Mouse (Mus musculus) hematopoietic stem cell, adult 5-6 weeks (primary cell): Measurements from ENCODE around the gene Ptprc. TPM values are rescaled to one million over a fixed set of nuclear protein-coding genes. Genes with fewer than 3 reads are reported as not detected.

Experiments used
- ATAC-seq, 2 experiments: fragments of 125-278 bp in 1 of 2; replicated peaks in 1 of 2; 2 replicates each; pipeline ENCODE4 v1.8.0; 2016 to 2017; ENCODE audit warnings: inconsistent platforms in 2 of 2, mild to moderate bottlenecking in 2 of 2, moderate number of reproducible peaks in 2 of 2, low read depth in 1 of 2, moderate TSS enrichment in 1 of 2; ENCODE audit not compliant: low FRiP score in 2 of 2, poor library complexity in 2 of 2, severe bottlenecking in 2 of 2, insufficient read depth in 1 of 2, low TSS enrichment in 1 of 2
- total RNA-seq: library from RNA; stranded (forward); fragments of 172-1452, 232-1000 nt; gene quantifications from 2 replicates; pipeline ENCODE4 v1.2.3, GENCODE M21; 2017

The Ptprc gene
- total RNA-seq, 1 experiment from 2014 or later: 325 TPM

DNA sequence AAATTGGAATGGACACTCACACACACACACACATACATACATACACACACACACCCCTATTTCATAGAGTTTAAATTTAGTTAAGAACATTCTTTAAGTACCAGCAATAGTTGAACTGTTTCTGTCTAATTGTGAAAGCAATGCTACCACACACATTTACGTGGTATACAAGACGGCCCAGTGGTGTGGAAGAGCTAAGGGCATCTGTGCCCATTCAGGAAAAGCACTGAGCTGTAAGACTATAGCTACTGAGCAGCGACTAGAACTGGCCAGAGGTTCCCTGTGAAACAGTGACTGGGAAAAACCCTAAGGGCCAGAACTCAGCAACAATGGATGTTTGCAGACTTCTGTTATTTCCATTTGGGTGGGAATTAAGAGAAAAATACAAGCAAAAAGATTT lies 17.3 kb downstream of the Ptprc start:
- ATAC-seq: no peak

- no peak for ATAC-seq
Observed at GRCm38 (mm10) chr1:138157709-138158108, 17.8 kb downstream of the Ptprc start.

DNA sequence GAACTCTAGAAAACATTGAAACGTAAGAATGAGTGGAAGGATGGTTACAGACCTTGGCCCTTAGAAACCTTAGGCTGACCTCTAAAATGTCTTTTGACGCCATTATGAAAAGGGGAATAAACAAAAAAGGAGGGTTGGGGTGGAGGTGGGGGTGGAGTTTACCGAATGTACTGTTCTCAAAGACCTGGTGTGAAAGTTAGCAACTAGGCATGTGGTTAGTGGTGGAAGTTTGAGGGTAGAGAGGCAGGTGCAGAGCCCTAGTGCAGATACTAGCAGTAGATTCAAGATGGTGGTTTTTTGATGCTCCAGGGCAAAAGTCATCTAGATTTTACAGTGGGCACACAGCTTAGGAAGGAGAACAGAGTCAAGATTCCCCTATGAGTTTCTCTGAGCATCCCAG lies 18.5 kb downstream of the Ptprc start:
- ATAC-seq: no peak

GRCm38 (mm10) chr1:138154185-138154785 lies 21.2 kb downstream of the Ptprc start:
- ATAC-seq: peak in 1 of 2 experiments; percentile 51; a peak in 2 of 4 replicates

- no peak for ATAC-seq
Observed at GRCm38 (mm10) chr1:138153126-138153525, 22.4 kb downstream of the Ptprc start.

- no peak for ATAC-seq
Observed at GRCm38 (mm10) chr1:138148844-138149243, 26.7 kb downstream of the Ptprc start.

DNA sequence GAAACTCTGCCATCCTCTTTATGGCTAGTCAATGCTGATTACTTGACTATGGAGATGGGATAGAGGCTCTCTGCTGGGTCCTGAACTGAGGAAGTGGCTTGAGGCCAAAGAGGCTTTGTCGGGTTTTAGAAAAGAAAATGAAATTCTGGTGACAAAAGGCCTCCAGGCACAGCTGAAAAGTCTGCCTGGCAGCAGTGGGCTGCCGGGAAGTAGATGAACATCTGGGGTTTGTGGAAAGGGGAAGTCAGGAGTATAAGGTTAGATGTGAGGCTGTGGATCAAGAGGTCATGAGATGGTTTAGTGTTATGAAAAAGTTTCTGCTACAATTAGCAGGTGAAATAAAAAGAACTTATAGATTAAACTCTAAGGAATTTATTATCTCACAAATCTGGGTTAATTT lies 29.9 kb downstream of the Ptprc start:
- ATAC-seq: peak; percentile 93 to 98

- ATAC-seq: no peak
Observed at GRCm38 (mm10) chr1:138145148-138145547, 30.4 kb downstream of the Ptprc start.

- ATAC-seq: no peak
Observed at GRCm38 (mm10) chr1:138144365-138144764, 31.1 kb downstream of the Ptprc start.

DNA sequence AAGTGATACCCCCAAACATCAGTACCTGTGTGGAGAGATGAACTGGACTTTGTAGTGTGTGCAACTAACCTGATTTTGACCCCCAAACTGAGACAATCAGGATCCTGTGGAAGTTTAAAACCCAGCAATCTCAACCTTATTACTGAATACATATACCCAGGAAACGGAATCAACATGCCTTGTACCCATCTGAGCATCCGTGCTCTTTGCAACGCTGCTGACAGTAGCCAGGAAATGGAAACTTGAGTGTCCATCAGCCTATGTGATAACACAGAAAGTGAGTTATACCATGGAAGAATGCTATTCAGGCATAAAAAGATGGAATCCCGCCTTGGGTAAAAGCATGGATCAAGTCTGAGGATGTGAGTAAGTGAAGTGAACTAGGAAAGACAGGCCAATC lies 34.7 kb downstream of the Ptprc start:
- no peak for ATAC-seq

DNA sequence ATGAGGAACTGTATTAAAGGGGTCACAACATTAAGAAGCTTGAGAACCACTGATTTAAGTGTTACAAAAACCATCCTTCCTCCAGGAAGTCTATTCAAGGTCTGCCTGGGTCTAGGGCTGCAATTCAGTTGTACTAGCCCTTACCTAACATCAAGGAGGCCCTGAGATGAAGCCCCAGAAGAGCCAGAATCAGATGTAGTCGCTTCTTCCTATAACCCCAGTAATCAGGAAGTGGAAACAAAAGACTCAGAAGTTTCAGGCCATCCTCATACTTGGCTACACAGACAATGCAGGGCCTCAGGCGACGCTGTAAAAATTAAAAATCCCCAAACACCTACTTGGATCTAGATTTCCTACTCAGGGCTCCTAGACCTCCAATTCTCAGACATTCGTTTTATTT lies 37.8 kb downstream of the Ptprc start:
- no peak for ATAC-seq

DNA sequence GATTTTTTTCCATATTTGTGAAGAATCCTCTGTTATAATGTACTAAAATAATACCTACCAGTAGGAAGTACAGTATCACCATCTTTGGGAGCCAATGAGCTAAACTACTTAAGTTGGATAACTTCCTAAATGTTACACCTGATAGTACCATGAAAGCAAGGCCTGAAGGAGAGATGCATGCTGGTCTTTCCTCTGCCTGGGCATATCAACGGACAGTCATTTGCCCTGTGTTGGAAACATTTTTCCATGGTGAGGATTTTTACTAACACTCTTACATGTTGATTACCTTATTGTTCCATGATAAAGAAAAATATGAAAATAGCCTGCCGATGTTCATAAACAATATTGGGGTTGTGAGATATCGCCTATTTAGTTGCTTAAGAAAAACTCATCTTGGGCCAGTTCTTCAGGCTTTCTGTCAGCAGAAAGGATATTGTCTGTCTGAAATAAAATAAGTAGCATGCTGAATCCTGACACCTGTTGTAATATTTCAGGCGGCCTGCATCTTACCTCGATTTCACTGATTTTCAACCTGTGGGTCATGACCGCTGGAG lies 38.4 kb downstream of the Ptprc start:
- ATAC-seq: no peak

DNA sequence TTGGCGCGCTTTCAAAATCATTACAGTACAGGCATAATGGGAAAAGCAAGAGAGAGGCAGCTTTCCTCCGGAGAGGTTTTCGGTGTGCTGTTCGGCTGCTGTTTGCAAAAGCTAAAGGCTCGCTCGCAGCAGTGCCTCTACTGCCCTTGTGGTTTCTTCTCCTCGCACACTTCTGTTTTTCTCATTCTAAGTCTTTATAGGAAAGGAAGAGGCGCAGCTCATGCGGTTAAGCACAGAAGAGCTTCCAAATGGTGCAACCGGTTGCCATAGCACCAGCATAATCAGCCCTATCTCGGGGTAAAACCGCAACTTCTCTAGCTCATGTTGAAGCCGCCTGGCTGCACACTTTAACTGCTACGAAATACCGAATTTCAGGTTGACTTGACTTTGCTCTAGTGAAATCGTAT lies 39.1 kb downstream of the Ptprc start:
- ATAC-seq: peak; percentile 96 to 98

- ATAC-seq: peak in 1 of 2 experiments; percentile 19; a peak in 2 of 4 replicates
Observed at GRCm38 (mm10) chr1:138135637-138136372, 39.7 kb downstream of the Ptprc start.

DNA sequence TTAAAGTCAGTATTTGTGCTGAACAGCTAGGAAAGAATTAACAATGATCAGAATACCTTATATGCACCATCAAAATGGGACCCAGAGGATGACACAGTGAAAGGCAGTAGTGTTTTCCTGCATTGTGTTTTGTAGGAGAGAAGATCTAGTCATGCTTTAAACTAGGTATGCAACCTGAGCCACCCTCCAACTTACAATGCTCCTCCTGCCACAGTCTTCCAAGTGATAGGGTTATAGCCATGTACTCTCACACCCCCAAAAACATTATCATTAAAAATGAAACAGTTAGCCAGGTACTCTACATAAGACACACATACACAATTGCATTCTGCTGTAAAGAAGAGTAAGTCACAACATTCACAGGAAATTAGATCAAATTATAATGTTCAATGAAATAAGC lies 40.4 kb downstream of the Ptprc start:
- no peak for ATAC-seq

DNA sequence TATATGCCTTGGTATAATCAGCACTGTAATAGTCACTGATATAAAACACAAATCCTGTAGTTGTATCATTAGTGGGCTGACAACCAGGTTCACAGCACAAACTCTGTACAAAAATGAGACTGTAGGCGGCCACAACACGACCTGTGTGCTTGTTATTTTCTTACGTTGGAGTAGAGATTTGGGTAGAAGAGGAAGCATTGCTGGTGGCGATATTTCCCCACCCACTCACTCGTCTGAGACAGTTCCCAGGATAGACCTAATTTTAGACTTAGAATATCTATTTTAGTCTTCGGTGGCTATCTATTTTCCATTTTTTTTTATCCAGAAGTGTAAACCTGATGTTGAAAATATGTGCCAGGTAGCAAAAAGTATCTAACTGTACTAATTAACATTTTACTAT lies 41.2 kb downstream of the Ptprc start:
- ATAC-seq: no peak

- ATAC-seq: no peak
Observed at GRCm38 (mm10) chr1:138131739-138132138, 43.8 kb downstream of the Ptprc start.

DNA sequence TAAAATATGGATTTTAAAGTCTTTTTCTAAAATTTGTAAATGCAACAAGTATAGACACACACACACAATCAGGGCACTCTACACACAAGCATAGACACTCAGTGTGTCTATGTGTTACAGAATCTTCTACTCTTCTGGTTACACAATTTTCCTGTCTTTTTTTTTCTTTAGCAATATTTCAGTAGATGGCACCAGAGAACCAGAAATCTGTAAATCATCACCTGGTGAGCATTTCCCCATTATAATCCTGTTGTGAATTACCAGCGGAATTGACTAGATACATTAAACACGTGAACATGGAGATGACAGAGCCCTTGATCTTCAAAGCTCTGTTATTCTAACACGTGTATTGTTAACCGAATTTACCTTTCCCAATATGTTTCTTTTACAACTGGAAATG lies 45.4 kb downstream of the Ptprc start:
- ATAC-seq: peak in 1 of 2 experiments; percentile 41; a peak in 1 of 4 replicates

DNA sequence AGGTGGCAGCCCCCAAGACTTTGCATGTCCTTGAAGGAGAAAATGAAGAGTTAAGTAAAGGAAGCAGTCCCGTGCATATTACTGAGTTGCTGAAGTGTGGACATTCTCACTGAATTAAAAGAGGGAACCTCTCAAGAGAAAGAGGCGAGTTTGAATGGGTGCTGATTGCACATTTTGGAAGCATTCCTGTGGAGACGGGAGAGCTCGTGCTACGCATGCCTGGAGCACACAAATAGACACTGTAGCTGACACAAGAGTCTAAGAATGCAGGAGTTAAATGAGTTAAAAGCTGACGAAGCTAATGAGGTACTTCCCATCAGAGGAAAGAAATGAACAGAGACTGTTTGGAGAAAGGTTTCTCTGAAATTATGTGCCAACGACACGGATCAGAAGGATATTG lies 48.7 kb downstream of the Ptprc start:
- no peak for ATAC-seq
